Mouse (Mus musculus) kidney, adult 2 months (tissue): Measurements from ENCODE around the gene Prss27.

Experiments used
- CTCF ChIP-seq: fragments of 200-500 bp; conservative IDR thresholded peaks from 2 replicates; pipeline ENCODE4 v1.5.1; 2011; ENCODE audit warnings: low read depth, mild to moderate bottlenecking, control low read depth, low read length, moderate library complexity, mixed read lengths; ENCODE audit not compliant: insufficient read depth, insufficient read length
- POLR2A ChIP-seq: fragments of 200-500 bp; IDR thresholded peaks from one replicate; pipeline ENCODE4 v1.6.1; 2011; ENCODE audit warnings: low read depth, low read length, control low read depth

- TF ChIP-seq CTCF (no peak), POLR2A (no peak)
Measured at GRCm38 (mm10) chr17:24035087-24035486, 2.9 kb upstream of the Prss27 start.
